Mouse (Mus musculus): ENCODE data around the gene Birc6. TPM values are rescaled to one million over a fixed set of nuclear protein-coding genes. Genes with fewer than 3 reads are reported as not detected.

Birc6 gene
- polyA plus RNA-seq, 1 experiment: 35.7 TPM

- 47% methylated on average over 2 of the region's 2 CpGs for WGBS
Measured at GRCm38 (mm10) chr17:74507934-74508333, 20.2 kb upstream of the Birc6 start.

GRCm38 (mm10) chr17:74508600-74508999 lies 19.5 kb upstream of the Birc6 start:
- WGBS: 9% methylated on average over 3 of the region's 3 CpGs
- Histone ChIP-seq H3K4me3 (replicated peaks; ENCODE audit: control insufficient read depth, low read depth, low read length) (no peak overlapping the region), H3K27ac (ENCODE audit: control insufficient read depth, insufficient read depth, low read depth, low read length, poor library complexity) (no peak overlapping the region), H3K4me1 (ENCODE audit: control insufficient read depth, insufficient read depth, low read length) (no peaks in the 10 kb centered on the region)
- TF ChIP-seq POLR2A (IDR thresholded peaks at IDR 0.05; ENCODE audit: borderline replicate concordance, control insufficient read depth, low read depth, low read length) (no peak), CTCF (IDR thresholded peaks at IDR 0.05; ENCODE audit: control insufficient read depth, insufficient read depth, low read length) (no peak)

More at GRCm38 (mm10) chr17:74507934-74508333, 20.2 kb upstream of the Birc6 start:
- TF ChIP-seq POLR2A (IDR thresholded peaks at IDR 0.05; ENCODE audit: borderline replicate concordance, control insufficient read depth, low read depth, low read length): no peak
- TF ChIP-seq CTCF (IDR thresholded peaks at IDR 0.05; ENCODE audit: control insufficient read depth, insufficient read depth, low read length): no peak
- Histone ChIP-seq H3K27ac (ENCODE audit: control insufficient read depth, insufficient read depth, low read depth, low read length, poor library complexity) (no peak overlapping the region), H3K4me3 (replicated peaks; ENCODE audit: control insufficient read depth, low read depth, low read length) (no peak overlapping the region), H3K4me1 (ENCODE audit: control insufficient read depth, insufficient read depth, low read length) (no peaks in the 10 kb centered on the region)

DNA sequence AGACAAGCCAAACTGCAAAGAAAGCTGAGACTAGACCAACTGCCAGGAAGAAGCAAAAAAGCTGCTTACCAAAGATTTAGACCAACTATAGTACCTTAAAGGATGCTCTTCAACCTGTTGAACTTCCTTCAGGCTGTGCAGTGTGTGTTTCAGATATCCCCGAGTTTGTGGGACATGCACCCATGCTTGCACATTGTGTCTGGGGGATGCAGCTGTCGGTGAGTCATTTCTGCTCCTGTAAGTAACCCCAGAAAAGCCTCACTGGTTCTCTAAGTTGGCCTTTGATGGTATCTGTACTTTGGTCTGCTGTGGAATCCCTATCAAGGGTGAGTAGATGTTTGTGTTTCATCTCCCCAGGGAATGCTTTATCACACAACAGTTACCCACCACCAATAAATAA lies 15.8 kb upstream of the Birc6 start:
- Histone ChIP-seq H3K27ac (ENCODE audit: control insufficient read depth, insufficient read depth, low read depth, low read length, poor library complexity) (no peak overlapping the region), H3K4me3 (replicated peaks; ENCODE audit: control insufficient read depth, low read depth, low read length) (no peak overlapping the region), H3K4me1 (ENCODE audit: control insufficient read depth, insufficient read depth, low read length) (no peaks in the 10 kb centered on the region)
- TF ChIP-seq POLR2A (IDR thresholded peaks at IDR 0.05; ENCODE audit: borderline replicate concordance, control insufficient read depth, low read depth, low read length): no peak
- TF ChIP-seq CTCF (IDR thresholded peaks at IDR 0.05; ENCODE audit: control insufficient read depth, insufficient read depth, low read length): no peak
- 43% methylated on average over 2 of the region's 2 CpGs for WGBS

GRCm38 (mm10) chr17:74522797-74523723 lies 5.0 kb upstream of the Birc6 start:
- Histone ChIP-seq H3K4me1 (ENCODE audit: control insufficient read depth, insufficient read depth, low read length) (no peaks in the 10 kb centered on the region), H3K27ac (ENCODE audit: control insufficient read depth, insufficient read depth, low read depth, low read length, poor library complexity) (peak overlapping the region; percentile 10; the same call in 1 of the 2 replicates), H3K4me3 (replicated peaks; ENCODE audit: control insufficient read depth, low read depth, low read length) (no peak overlapping the region)
- 58% methylated on average over 8 of the region's 8 CpGs for WGBS
- TF ChIP-seq POLR2A (IDR thresholded peaks at IDR 0.05; ENCODE audit: borderline replicate concordance, control insufficient read depth, low read depth, low read length): no peak
- TF ChIP-seq CTCF (IDR thresholded peaks at IDR 0.05; ENCODE audit: control insufficient read depth, insufficient read depth, low read length): no peak

GRCm38 (mm10) chr17:74526117-74526516 lies 2.0 kb upstream of the Birc6 start:
- no peak overlapping the region for H3K27ac ChIP-seq (ENCODE audit: control insufficient read depth, insufficient read depth, low read depth, low read length, poor library complexity)
- H3K4me3 ChIP-seq (replicated peaks; ENCODE audit: control insufficient read depth, low read depth, low read length): no peak overlapping the region
- no peaks in the 10 kb centered on the region; the same call in 1 of the 2 replicates for H3K4me1 ChIP-seq (ENCODE audit: control insufficient read depth, insufficient read depth, low read length)
- WGBS: 77% methylated on average over 2 of the region's 2 CpGs
- TF ChIP-seq POLR2A (IDR thresholded peaks at IDR 0.05; ENCODE audit: borderline replicate concordance, control insufficient read depth, low read depth, low read length) (no peak), CTCF (IDR thresholded peaks at IDR 0.05; ENCODE audit: control insufficient read depth, insufficient read depth, low read length) (no peak)

- Histone ChIP-seq H3K4me3 (replicated peaks; ENCODE audit: control insufficient read depth, low read depth, low read length) (no peak overlapping the region), H3K4me1 (ENCODE audit: control insufficient read depth, insufficient read depth, low read length) (no peaks in the 10 kb centered on the region; the same call in 1 of the 2 replicates), H3K27ac (ENCODE audit: control insufficient read depth, insufficient read depth, low read depth, low read length, poor library complexity) (peak overlapping the region; percentile 90; the same call in 1 of the 2 replicates)
- 51% methylated on average over 9 of the region's 9 CpGs for WGBS
- TF ChIP-seq CTCF (IDR thresholded peaks at IDR 0.05; ENCODE audit: control insufficient read depth, insufficient read depth, low read length) (no peak), POLR2A (IDR thresholded peaks at IDR 0.05; ENCODE audit: borderline replicate concordance, control insufficient read depth, low read depth, low read length) (no peak)
Measured at GRCm38 (mm10) chr17:74526806-74527653, 1.1 kb upstream of the Birc6 start.

GRCm38 (mm10) chr17:74528648-74529532 lies 795 bp downstream of the Birc6 start:
- H3K4me1 ChIP-seq (ENCODE audit: control insufficient read depth, insufficient read depth, low read length): no peaks in the 10 kb centered on the region; the same call in 1 of the 2 replicates
- WGBS: under 1% methylated on average over 72 of the region's 72 CpGs
- H3K4me3 ChIP-seq (replicated peaks; ENCODE audit: control insufficient read depth, low read depth, low read length): peak overlapping the region; percentile 92
- TF ChIP-seq POLR2A (IDR thresholded peaks at IDR 0.05; ENCODE audit: borderline replicate concordance, control insufficient read depth, low read depth, low read length) (no peak), CTCF (IDR thresholded peaks at IDR 0.05; ENCODE audit: control insufficient read depth, insufficient read depth, low read length) (no peak)
- peak overlapping the region; percentile 96 for H3K27ac ChIP-seq (ENCODE audit: control insufficient read depth, insufficient read depth, low read depth, low read length, poor library complexity)

Data from bone marrow, adult 2 months (tissue).